Mouse (Mus musculus): ENCODE results near the gene Tm4sf19.

GRCm38 (mm10) chr16:32430474-32431046, 30.3 kb downstream of the Tm4sf19 start, which contains the start of gene Pcyt1a:
- TF ChIP-seq CTCF (IDR thresholded peaks at IDR 0.05; ENCODE audit: low read depth): no peak; the same call in 1 of the 2 replicates
- no peak; the same call in none of the 2 replicates for TF ChIP-seq EP300 (IDR thresholded peaks at IDR 0.05; ENCODE audit: low read depth)
